Mouse (Mus musculus) adrenal gland, adult 8-10 months (tissue): ENCODE measurements at regions not wholly inside any gene's neighbourhood (a gene's known extent, or its start where the extent isn't known, plus 50 kb on each side); places are given as distances from the start of the nearest gene placed in this dataset.
A peak's percentile ranks its signal among the peaks of the same experiment; 100 is the strongest.
"Not testable (repeated sequence)": the region's sequence is repeated elsewhere in the genome, so short reads cannot be mapped to it uniquely, and the experiment has no call there.

Experiments
- DNase-seq: peaks from one replicate; pipeline ENCODE4 v3.0.0; 2022

DNA sequence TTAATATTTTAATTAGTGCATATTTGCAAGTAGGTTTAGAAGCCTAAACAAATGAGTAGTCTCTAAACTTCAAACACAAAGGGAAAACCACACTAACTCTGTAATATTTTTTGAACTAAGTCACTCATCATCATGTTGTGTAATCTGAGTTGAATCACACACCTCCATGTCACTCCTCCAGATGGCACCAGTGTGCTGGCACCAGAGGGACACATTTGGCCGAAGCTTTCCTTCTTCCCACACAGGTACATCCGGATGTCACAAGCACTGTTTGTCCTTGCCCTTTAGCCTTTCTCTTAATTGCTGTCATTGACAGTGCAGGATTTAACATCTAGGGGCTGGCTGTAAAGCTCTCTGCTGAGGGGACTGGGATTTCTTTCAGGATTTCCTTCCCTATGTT is 256.7 kb upstream of the Ccdc54 start:
- DNase-seq: no peak

- DNase-seq: no peak
Observed at GRCm38 (mm10) chr16:50846505-50846904, 255.6 kb upstream of the Ccdc54 start.

DNA sequence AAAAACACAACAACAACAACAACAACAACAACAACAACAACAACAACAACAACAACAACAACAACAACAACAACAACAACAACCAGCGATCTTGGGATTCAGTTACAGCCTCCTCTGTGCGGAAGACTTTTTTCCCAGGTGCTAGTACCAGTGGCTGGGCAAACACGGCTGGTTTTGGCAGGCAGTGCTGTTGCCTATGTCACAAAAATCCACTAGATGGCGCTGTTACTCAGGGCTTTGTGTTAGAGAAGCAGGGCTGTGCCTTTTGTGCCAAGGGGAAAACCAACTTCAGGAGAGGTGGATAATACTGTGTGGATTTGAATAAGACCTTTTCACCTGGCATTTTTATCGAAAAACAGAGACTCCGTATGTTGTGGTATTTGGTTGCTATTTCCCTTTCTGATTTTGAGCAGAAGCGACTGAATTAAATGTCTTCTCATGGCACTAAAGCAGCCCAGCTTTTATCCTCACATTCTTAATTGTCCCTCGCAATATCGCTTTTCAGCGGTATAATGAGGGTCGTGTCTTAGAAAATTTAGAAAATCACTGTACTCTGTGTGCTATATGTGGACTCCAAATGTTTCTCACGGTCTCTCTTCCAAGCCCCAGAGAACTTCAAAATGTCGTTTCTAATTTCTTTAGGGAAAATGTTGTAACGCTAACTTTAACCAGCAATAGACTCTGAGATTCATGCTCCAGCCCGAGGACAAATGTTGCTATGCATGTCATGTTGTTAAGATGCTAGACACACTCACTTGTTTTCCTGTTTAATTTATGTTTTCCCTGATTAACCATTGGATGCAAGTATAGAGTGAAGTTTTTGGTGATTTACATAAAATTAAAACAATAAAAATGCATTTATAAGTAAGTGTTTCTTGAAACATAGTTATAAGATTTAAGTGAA is 251.0 kb upstream of the Ccdc54 start:
- DNase-seq: peak; percentile 26

GRCm38 (mm10) chr16:50841205-50841604 is 250.3 kb upstream of the Ccdc54 start:
- DNase-seq: no peak

DNA sequence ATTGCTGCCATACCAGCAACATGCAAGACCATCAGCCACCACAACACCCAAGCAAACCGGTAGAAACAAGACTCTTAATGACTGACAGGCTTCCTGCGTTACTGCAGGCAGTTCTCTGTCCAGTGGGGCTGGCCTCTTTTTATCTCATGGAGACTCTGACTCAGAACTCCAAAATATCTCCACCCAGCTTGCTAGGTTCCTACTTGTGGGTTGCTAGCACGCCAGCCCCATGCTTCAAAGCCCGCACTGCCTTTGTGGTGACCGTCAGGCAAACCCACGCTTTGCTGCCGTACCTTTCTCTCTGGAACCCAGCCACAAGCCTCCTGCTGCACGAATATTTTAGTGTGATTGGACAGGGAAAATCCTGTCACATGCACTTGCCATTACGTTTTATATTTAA is 248.7 kb upstream of the Ccdc54 start:
- DNase-seq: no peak

- no peak for DNase-seq
Observed at GRCm38 (mm10) chr16:50837416-50837815, 246.5 kb upstream of the Ccdc54 start.

- no peak for DNase-seq
Observed at GRCm38 (mm10) chr16:50836457-50836856, 245.5 kb upstream of the Ccdc54 start.

DNA sequence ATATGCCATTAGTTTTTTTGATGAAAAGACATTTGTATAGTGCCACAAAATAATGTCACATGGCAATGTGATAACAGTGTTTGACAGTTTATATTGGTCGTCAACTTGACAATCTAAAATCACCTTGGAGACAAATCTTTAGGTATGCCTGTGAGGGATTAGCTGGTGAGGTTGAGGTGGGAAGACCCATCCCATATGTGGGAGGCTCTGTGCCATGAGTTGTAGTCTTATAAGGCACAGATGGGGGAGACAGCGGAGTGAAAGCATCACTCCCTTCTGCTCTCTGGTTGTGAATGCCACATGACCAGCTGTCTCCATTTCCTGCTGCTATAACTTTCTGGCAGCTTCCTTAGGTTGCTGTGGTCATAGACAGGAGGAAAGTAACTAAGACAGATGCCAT is 242.4 kb upstream of the Ccdc54 start:
- DNase-seq: no peak

DNA sequence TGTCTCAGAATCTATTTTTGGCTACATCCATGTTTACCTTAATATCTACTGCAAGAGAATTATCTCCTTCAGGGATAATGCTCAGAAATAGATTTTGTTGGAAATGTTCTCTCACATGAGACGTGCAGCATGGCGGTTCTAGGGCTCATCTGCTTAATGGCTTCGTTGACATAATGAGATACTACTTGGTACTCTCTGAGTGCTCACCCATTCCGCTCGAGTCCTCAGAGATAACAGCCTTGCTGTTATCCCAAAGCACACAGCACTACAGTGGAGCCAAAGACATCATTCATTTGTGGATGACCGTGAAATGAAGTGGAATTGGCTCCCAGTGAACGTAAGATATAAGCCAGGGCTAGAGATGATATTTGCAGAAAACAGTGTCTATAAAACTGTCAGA is 231.4 kb upstream of the Ccdc54 start:
- no peak for DNase-seq

DNA sequence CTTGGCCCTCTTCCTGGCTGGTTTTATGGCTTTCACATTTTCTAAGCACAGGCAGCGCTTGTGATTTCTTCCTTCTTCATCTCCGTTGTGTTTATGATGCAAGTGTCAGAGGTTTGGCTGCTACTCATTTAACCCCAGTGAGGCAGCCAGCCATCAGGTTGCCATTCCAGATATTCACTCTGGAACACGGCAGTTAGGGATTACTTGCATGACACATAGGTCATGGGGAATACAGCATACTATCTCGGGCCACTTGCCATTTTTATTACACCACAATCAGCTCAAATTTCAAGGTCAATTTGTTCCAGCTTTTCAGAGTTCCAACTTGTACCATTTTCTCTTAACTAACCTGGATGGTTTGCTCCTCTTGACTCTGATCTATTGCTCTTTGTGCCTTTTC is 223.7 kb upstream of the Ccdc54 start:
- no peak for DNase-seq

GRCm38 (mm10) chr16:50799145-50799794 is 208.3 kb upstream of the Ccdc54 start:
- DNase-seq: no peak

- no peak for DNase-seq
Observed at GRCm38 (mm10) chr16:50798095-50798494, 207.1 kb upstream of the Ccdc54 start.

DNA sequence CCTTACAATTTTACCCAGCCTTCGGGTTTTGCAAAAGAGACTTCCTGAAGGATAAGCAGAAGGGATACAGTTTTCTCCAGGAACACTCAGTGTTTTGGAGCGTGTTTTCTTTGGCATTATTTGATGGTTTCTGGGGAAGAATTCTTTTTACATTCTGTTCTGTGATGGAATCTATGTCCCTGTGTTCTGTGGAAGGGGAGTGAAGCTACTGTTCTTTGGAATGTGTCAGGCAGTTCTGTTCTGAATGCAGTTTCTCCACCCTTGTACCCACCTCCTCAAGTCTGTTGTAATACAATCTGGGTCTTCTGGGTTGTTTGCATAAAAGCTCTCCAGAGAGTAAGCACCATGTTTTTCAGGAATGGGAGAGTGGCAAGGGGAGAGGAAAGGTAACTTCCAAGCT is 202.0 kb upstream of the Ccdc54 start:
- no peak for DNase-seq

DNA sequence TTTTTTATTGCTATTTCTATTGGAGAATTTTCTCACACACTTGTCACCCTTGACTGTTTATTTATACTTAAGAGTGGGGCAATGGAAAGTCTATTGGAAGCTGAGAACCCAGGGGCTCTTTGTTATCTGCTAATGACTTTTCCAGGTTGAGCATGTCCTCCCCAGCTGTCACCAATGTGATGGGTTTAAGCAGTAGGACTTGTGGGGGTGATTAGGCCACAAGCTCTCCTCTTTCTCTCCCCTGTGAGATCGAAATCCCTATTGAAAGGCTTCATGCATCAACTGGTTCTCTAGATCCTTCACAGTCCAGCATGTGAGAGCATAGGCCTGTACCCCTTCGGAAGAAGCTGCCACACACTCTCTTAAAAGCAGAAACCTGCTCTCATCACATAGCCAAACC is 201.6 kb upstream of the Ccdc54 start:
- DNase-seq: no peak

GRCm38 (mm10) chr16:50788702-50789101 is 197.7 kb upstream of the Ccdc54 start:
- DNase-seq: no peak

DNA sequence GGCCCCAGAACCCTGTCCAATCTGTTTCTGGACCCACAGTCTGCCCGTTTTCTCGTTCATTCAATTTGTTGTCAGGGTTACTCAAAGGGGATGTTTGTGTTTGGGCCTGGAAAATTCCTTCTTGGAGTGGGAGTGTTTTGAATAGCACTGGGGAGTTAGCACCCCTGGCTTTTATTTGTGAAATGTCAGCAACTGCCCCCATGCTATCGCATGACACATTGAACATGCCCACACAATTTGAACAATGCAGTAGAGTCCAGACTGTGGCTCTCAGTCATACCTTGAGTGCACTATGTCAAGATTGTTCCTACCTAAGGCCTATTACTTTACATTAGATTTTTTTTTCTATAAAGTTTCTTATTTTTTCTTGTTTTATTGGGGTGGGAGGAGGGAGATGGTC is 195.2 kb upstream of the Ccdc54 start:
- DNase-seq: no peak

DNA sequence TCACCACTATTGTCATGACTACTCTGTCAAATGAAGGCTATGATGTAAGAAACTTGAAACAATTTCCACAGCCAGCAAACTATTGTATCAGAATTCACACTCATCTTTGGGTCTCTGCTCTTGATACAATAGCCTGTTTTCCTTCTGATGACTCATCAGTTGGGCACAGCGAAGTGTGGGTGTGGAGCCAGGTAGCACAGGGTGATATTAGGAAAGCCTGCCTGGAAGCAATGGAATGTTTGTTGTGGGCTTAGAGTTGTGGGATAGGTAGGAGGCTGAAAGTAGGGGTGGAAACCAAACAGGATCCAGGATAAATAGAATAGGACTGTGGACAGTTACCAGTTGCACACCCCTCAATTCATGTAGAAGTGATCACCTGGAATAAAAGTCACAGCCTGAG is 194.4 kb upstream of the Ccdc54 start:
- DNase-seq: no peak

DNA sequence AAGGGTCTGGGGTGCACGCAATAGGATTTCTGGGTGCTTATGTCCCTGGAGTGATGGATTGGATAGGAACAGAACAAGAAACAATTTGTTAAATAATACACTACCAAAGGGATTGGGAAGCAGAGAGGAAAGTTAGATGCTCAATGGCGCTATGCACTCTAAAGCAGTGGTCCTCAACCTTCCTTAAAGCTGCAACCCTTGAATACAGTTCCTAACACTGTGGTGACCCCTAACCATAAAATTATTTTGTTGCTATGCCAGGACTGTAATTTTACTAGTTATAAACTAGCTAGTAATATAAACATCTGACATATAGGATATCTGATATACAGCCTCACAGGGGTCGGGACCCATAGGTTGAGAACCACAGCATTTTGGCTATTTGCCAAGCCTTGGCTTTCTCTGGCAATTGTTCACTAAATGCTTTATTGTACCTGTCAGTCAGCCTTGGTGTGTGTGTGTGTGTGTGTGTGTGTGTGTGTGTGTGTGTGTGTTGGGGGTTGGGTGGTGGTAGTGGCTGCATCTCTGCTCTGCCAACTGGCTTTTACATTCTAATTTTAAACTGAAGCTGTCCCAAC is 193.8 kb upstream of the Ccdc54 start:
- no peak for DNase-seq

DNA sequence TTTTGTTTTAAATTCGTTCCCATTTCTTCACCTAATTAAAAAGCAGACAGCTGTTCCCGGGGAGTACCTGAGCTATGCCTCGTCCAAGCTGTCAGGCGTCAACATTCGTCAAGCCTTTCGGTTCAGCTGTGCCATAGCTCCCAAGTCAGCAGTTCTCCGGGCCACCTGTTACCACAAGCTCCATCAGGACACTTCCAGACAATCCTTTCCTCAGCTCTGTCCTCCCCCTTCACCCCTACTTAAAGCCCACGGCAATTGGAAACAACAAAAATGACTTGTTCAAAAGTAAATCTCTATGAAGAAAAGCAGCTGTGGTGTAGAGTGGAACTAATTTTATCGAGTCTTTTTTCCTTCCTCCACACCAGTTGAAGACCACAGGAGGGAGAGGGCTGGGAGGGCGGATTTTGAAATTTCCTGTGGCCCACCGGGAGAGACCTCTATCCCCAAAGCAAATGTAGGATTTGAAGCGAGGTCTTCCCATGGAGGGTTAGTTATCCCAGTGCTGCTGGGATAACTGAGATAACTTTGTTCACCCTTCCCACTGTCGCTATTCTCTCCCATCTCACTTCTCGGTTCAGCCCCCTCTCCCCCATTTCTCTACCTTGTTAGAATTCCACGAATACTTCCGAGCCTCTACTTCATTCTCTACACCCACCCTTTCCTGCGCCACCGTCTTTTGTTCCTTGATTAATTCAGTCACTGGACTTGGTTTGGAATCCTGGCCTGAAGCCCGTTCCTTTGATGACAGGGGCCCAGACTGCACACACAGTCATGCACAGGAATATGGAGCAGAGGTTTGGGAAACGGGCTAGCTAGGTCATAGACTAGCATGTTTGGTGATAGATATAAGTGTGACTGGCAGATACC is 193.1 kb upstream of the Ccdc54 start:
- no peak for DNase-seq

DNA sequence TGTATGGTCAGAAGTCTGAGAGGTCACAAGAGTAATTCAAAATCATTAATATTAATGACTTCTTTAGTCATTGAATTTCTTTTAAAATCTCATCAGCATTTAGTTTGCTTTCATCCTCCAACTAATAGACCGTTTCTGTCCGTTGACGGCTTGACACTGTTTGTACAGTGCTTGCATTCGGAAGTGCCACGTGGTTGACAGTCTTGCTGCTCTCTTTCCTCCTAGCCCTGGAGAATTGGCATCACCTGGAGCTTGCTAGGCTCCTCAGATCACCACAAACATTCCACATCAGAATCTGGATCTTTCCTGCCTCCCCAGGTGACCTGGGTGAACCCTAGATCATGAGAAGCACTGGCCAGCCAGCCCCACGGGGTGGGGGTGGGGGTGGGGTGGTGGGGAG is 192.3 kb upstream of the Ccdc54 start:
- no peak for DNase-seq

DNA sequence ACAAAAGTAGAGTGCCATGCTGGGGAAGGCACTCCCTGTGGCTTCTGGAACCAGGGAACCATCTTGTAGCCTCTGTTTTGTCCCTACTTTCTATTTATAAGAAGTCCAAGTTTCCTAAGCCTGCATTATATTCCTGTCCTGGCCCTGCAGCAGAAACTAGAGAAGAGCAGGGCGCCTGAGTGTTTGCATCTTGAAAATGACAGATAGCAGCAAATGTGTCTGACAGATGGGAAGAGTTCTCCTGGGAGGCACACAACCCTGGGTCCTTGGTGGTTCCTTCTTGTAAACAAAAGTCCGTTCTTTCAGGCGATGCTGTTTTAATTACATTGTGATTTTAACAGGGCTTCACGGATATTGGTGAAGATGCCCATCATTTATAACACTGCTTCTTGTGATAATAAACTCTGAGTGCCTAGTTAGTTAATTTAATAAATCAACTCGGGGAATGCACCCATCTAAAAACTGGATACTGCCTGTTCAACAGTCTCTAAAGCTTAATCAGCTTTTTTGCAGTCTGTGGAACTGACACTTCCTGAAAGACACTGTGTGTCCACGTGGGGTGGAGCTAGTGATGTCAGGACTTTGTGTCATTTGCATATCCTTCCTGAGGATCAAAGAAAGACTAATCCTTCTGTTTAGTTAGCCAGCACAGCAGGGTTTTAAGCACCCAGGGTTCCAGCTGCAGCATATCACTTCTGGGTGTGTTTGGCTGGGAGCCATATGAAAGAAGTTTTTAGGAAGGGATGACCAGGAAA is 188.3 kb upstream of the Ccdc54 start:
- no peak for DNase-seq

DNA sequence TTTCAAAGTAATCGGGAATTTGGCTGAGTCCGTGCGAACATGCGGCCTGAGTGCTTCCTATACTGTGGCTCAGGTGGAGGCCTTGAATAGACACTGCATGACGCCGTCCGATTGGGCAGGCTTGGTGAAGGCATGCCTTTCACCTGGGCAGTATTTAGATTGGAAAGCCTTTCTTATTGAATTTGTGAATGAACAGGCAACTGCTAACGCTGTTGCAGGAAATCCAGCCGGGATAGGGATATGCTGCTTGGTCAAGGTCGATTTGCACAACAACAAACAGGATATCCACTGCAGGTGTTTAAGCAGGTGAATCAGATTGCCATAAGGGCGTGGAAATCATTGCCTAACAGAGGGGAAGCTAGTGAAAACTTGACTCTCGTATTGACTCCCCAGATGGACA is 183.7 kb upstream of the Ccdc54 start:
- DNase-seq: not testable (repeated sequence)
